Mouse (Mus musculus): ENCODE measurements around the gene Depdc1b.

Gene Depdc1b

GRCm38 (mm10) chr13:108354804-108355552, 38.8 kb downstream of the Depdc1b start:
- 93% methylated on average over 12 of the region's 12 CpGs for WGBS

- 49% methylated on average over 10 of the region's 10 CpGs for WGBS
These were observed 41.2 kb downstream of the Depdc1b start for GRCm38 (mm10) chr13:108357362-108357761.

- WGBS = 87% methylated on average over 3 of the region's 3 CpGs
These were observed 42.1 kb downstream of the Depdc1b start for GRCm38 (mm10) chr13:108358228-108358627.

- 97% methylated on average over 12 of the region's 12 CpGs for WGBS
These were observed 51.4 kb downstream of the Depdc1b start for GRCm38 (mm10) chr13:108367496-108367895.

GRCm38 (mm10) chr13:108370241-108370941, 54.3 kb downstream of the Depdc1b start:
- WGBS = 82% methylated on average over 5 of the region's 5 CpGs

- WGBS = 85% methylated on average over 9 of the region's 9 CpGs
These were observed 55.3 kb downstream of the Depdc1b start for GRCm38 (mm10) chr13:108371352-108371921.

- WGBS = 68% methylated on average over 1 of the region's 1 CpGs
These were observed 57.1 kb downstream of the Depdc1b start for GRCm38 (mm10) chr13:108373231-108373630.

- 72% methylated on average over 2 of the region's 2 CpGs for WGBS
These were observed 60.5 kb downstream of the Depdc1b start for GRCm38 (mm10) chr13:108376637-108377036.

- 93% methylated on average over 3 of the region's 3 CpGs for WGBS
These were observed 65.0 kb downstream of the Depdc1b start for GRCm38 (mm10) chr13:108381161-108381560.

- 82% methylated on average over 6 of the region's 6 CpGs for WGBS
These were observed 66.9 kb downstream of the Depdc1b start for GRCm38 (mm10) chr13:108383051-108383450.

- 72% methylated on average over 9 of the region's 9 CpGs for WGBS
These were observed 69.9 kb downstream of the Depdc1b start for GRCm38 (mm10) chr13:108386058-108386457.

- 9% methylated on average over 1 of the region's 1 CpGs for WGBS
These were observed 74.4 kb downstream of the Depdc1b start for GRCm38 (mm10) chr13:108390565-108390964.

- WGBS = 93% methylated on average over 5 of the region's 5 CpGs
These were observed 87.1 kb downstream of the Depdc1b start for GRCm38 (mm10) chr13:108403197-108403596.

- 90% methylated on average over 4 of the region's 4 CpGs for WGBS
These were observed 88.2 kb downstream of the Depdc1b start for GRCm38 (mm10) chr13:108404372-108404771.

GRCm38 (mm10) chr13:108415464-108415863, 99.3 kb downstream of the Depdc1b start:
- 91% methylated on average over 2 of the region's 2 CpGs for WGBS

- 98% methylated on average over 1 of the region's 1 CpGs for WGBS
These were observed 102.8 kb downstream of the Depdc1b start for GRCm38 (mm10) chr13:108418741-108419507.

GRCm38 (mm10) chr13:108426322-108426721, 110.2 kb downstream of the Depdc1b start:
- 84% methylated on average over 5 of the region's 5 CpGs for WGBS

- WGBS = 82% methylated on average over 6 of the region's 6 CpGs
These were observed 112.7 kb downstream of the Depdc1b start for GRCm38 (mm10) chr13:108428809-108429208.

GRCm38 (mm10) chr13:108429623-108430022, 113.5 kb downstream of the Depdc1b start:
- WGBS = 97% methylated on average over 2 of the region's 2 CpGs

- WGBS = 93% methylated on average over 3 of the region's 3 CpGs
These were observed 115.6 kb downstream of the Depdc1b start for GRCm38 (mm10) chr13:108431776-108432175.

- WGBS = 64% methylated on average over 2 of the region's 2 CpGs
These were observed 121.3 kb downstream of the Depdc1b start for GRCm38 (mm10) chr13:108437424-108437823.

- 84% methylated on average over 1 of the region's 1 CpGs for WGBS
These were observed 122.9 kb downstream of the Depdc1b start for GRCm38 (mm10) chr13:108439012-108439411.

Measured in cerebral cortex, adult 2 months (tissue).